Mouse (Mus musculus) thymus, postnatal 10 days (tissue): ENCODE measurements at regions not wholly inside any gene's neighbourhood (a gene's known extent, or its start where the extent isn't known, plus 50 kb on each side); places are given as distances from the start of the nearest gene placed in this dataset.
A peak's percentile ranks its signal among the peaks of the same experiment; 100 is the strongest.

Experiments used
- DNase-seq, 2 experiments: peaks; one replicate each; pipeline ENCODE4 v3.0.0; 2021; ENCODE audit warnings: low spot score in 2 of 2

GRCm38 (mm10) chr7:31208237-31209054 lies 52.8 kb upstream of the Gramd1a start:
- peak; percentile 42 to 64 for DNase-seq

GRCm38 (mm10) chr7:31207563-31208236 lies 52.0 kb upstream of the Gramd1a start:
- no peak for DNase-seq
